In the genomic region with DNA sequence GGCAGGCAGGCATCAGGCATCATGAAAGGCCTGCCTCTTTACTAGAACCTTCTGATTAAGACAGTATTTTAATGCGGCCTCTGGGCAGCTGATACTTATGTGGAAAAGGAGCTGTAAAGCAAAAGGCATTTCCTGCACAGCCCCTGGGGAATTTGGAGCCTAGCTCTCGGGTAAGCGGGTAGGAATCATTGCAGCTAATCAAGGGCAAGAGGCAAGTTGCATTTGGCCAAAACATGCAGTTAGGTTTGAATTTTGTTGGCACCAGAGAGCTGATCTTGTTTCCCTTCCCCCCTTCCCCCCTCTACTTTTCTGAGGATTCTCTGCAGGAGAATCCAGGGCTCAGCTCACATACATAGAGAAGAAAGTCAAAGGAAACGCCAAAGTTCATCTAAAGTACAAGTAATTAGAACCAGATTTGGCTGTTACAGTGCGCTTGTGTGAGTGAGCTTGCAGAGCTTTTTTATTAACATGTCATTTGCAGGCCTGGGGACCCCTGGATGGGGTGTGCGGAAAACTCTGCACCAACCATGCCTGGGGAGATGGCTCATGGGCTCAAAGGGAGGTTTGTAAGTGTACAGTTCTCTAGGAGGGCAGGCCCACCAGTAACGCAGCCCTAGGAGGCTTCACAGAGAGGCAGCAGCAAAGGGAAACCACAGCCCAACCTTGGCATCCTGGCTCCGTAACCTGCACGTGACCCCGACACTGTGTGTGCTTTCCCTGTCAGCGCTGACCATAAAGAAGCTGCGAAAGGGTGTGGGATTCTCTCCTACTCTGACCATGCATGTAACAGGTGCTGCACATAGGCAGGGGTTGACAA, we compare ENCODE assay signal across 8 mouse cellular contexts.
DNase-seq lines count a peak whose midpoint lies in the region; ATAC-seq lines count a peak whose summit lies in the region.

No protein-coding gene starts in this region.

- H3K27me3 ChIP-seq in limb, embryonic 12.5 days: peaks cover 7% of the 10 kb centered on the region; the same call in 1 of the 2 replicates
- no peaks in the 10 kb centered on the region for H3K27me3 ChIP-seq in forebrain, embryonic 14.5 days (replicated peaks; ENCODE audit: control insufficient read depth, insufficient read depth, low read length)

- 8% methylated on average over 12 of the region's 12 CpGs for WGBS in limb, embryonic 12.5 days
- 70% methylated on average over 12 of the region's 12 CpGs for WGBS in forebrain, embryonic 14.5 days

- no peaks in the 10 kb centered on the region for H3K36me3 ChIP-seq in limb, embryonic 12.5 days
- H3K36me3 ChIP-seq in forebrain, embryonic 14.5 days (ENCODE audit: control insufficient read depth, insufficient read depth, low read length): no peaks in the 10 kb centered on the region

- DNase-seq in NIH3T3 (ENCODE audit: low read depth): peak; percentile 94
- DNase-seq in embryo, embryonic 10.5 days (ENCODE audit: low spot score): peak; percentile 77
- DNase-seq in heart, postnatal 4 days: peak; percentile 58
- no peak for DNase-seq in retina, postnatal 1 day
- DNase-seq in c-Kit-positive CD71-positive TER-119-positive erythroid progenitor cells, embryonic 14.5 days (ENCODE audit: low spot score): no peak
- no peak for DNase-seq in natural killer cell, adult 2 months (ENCODE audit: low spot score in 2 of 2)
- no peak for DNase-seq in forebrain, embryonic 14.5 days (ENCODE audit: low spot score)

- H3K4me3 ChIP-seq in limb, embryonic 12.5 days (replicated peaks): no peak overlapping the region
- no peak overlapping the region for H3K4me3 ChIP-seq in forebrain, embryonic 14.5 days (ENCODE audit: low read depth, low read length)

- H3K9me3 ChIP-seq in limb, embryonic 12.5 days: no peaks in the 10 kb centered on the region
- H3K9me3 ChIP-seq in forebrain, embryonic 14.5 days (replicated peaks; ENCODE audit: control insufficient read depth, low read length): no peaks in the 10 kb centered on the region

- peak overlapping the region; percentile 44 for H3K4me2 ChIP-seq in limb, embryonic 12.5 days
- no peak overlapping the region for H3K4me2 ChIP-seq in forebrain, embryonic 14.5 days (ENCODE audit: low read length)

- no peak overlapping the region for H3K9ac ChIP-seq in limb, embryonic 12.5 days (replicated peaks)
- H3K9ac ChIP-seq in forebrain, embryonic 14.5 days (ENCODE audit: low read length): no peak overlapping the region

- peaks cover 49% of the 10 kb centered on the region for H3K4me1 ChIP-seq in limb, embryonic 12.5 days (replicated peaks)
- H3K4me1 ChIP-seq in forebrain, embryonic 14.5 days (ENCODE audit: control insufficient read depth, insufficient read depth, low read length): no peaks in the 10 kb centered on the region

- peak overlapping the region; percentile 87 for H3K27ac ChIP-seq in limb, embryonic 12.5 days
- H3K27ac ChIP-seq in forebrain, embryonic 14.5 days (ENCODE audit: low read depth, low read length): no peak overlapping the region

- ATAC-seq in limb, embryonic 12.5 days (ENCODE audit: insufficient number of reproducible peaks, insufficient read depth, low FRiP score, low TSS enrichment, low read depth): peak; percentile 89
- ATAC-seq in forebrain, embryonic 14.5 days: no peak

Comparison
In these comparisons a context has a peak if more than half of its experiments do, and no peak if none do; other contexts are left out.
1. DNase-seq: peak in NIH3T3 (single experiment), embryo, embryonic 10.5 days (single experiment) and heart, postnatal 4 days (single experiment); none in retina, postnatal 1 day (single experiment), c-Kit-positive CD71-positive TER-119-positive erythroid progenitor cells, embryonic 14.5 days (single experiment), natural killer cell, adult 2 months (0 of 2) and forebrain, embryonic 14.5 days (single experiment).